Mouse (Mus musculus): Measurements from ENCODE around the gene Traf3ip3.
A peak's percentile ranks its signal among the peaks of the same experiment; 100 is the strongest.

DNA sequence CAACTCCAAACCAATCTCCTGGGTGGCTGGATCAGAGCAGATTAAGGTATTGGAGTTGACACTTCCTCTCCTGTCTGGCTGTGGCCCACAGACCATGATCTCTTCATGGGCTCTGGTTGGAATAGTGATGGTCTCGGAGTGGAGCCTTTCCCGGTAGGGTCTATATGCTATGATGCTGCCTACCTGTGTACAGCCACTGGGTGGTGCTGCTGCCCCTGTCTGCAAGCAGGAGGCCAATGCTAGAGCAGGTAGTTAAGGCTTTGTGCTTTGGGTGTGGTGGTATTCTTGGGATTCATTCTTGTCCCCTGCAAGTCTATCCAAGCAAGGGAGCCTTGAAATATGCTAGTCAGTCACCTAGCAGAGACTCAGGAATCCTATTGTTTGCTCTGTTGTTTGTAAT is 6.7 kb upstream of the Traf3ip3 start:
- TF ChIP-seq CTCF (IDR thresholded peaks at IDR 0.05) (peak; percentile 93), EP300 (IDR thresholded peaks at IDR 0.05) (no peak)

Data from lung, postnatal 0 days (tissue).